Mouse (Mus musculus): Measurements from ENCODE around the gene Nr1d1. TPM values are rescaled to one million over a fixed set of nuclear protein-coding genes. Genes with fewer than 3 reads are reported as not detected.

Nr1d1 gene
- total and polyA plus RNA-seq, 2 experiments from 2014 or later: 10.7 to 21.0 TPM

GRCm38 (mm10) chr11:98765421-98766309, 9.5 kb downstream of the Nr1d1 start:
- no peaks in the 10 kb centered on the region for H3K27me3 ChIP-seq (ENCODE audit: control insufficient read depth, insufficient read depth, low read length)
- peak overlapping the region; percentile 26 for H3K9ac ChIP-seq (replicated peaks; ENCODE audit: low read depth, low read length)
- H3K9me3 ChIP-seq (replicated peaks; ENCODE audit: control insufficient read depth, low read length): no peaks in the 10 kb centered on the region
- no peak overlapping the region for H3K4me2 ChIP-seq (ENCODE audit: low read depth, low read length)
- ATAC-seq (ENCODE audit: insufficient read depth, low read depth) (peak; percentile 21; the same call in 1 of the 2 replicates), DNase-seq (ENCODE audit: low spot score) (peak; percentile 70)
- 26% methylated on average over 8 of the region's 9 CpGs for WGBS
- H3K4me1 ChIP-seq (ENCODE audit: control insufficient read depth, insufficient read depth): peaks cover 52% of the 10 kb centered on the region
- no peak overlapping the region for H3K4me3 ChIP-seq (ENCODE audit: low read depth, low read length)
- TF ChIP-seq EP300 (IDR thresholded peaks at IDR 0.05; ENCODE audit: low read depth) (no peak), CTCF (IDR thresholded peaks at IDR 0.05; ENCODE audit: low read depth) (no peak)
- H3K27ac ChIP-seq (ENCODE audit: low read depth): peak overlapping the region; percentile 77
- peaks cover 70% of the 10 kb centered on the region for H3K36me3 ChIP-seq (replicated peaks; ENCODE audit: control insufficient read depth, insufficient read depth, low read length)

- Histone ChIP-seq H3K4me2 (ENCODE audit: low read depth, low read length) (no peak overlapping the region), H3K4me1 (ENCODE audit: control insufficient read depth, insufficient read depth) (peaks cover 43% of the 10 kb centered on the region), H3K27me3 (ENCODE audit: control insufficient read depth, insufficient read depth, low read length) (no peaks in the 10 kb centered on the region), H3K27ac (ENCODE audit: low read depth) (peak overlapping the region; percentile 77), H3K36me3 (replicated peaks; ENCODE audit: control insufficient read depth, insufficient read depth, low read length) (peaks cover 69% of the 10 kb centered on the region), H3K9ac (replicated peaks; ENCODE audit: low read depth, low read length) (no peak overlapping the region), H3K9me3 (replicated peaks; ENCODE audit: control insufficient read depth, low read length) (no peaks in the 10 kb centered on the region), H3K4me3 (ENCODE audit: low read depth, low read length) (no peak overlapping the region)
- DNase-seq (ENCODE audit: low spot score): no peak
- ATAC-seq (ENCODE audit: insufficient read depth, low read depth): no peak
- TF ChIP-seq EP300 (IDR thresholded peaks at IDR 0.05; ENCODE audit: low read depth): no peak
- TF ChIP-seq CTCF (IDR thresholded peaks at IDR 0.05; ENCODE audit: low read depth): no peak
These were observed 10.4 kb downstream of the Nr1d1 start for GRCm38 (mm10) chr11:98764746-98765145.

GRCm38 (mm10) chr11:98764091-98764490, 11.0 kb downstream of the Nr1d1 start:
- no peak overlapping the region for H3K4me2 ChIP-seq (ENCODE audit: low read depth, low read length)
- DNase-seq (ENCODE audit: low spot score) (no peak), ATAC-seq (ENCODE audit: insufficient read depth, low read depth) (no peak)
- H3K36me3 ChIP-seq (replicated peaks; ENCODE audit: control insufficient read depth, insufficient read depth, low read length): peaks cover 63% of the 10 kb centered on the region
- H3K27ac ChIP-seq (ENCODE audit: low read depth): no peak overlapping the region
- H3K4me3 ChIP-seq (ENCODE audit: low read depth, low read length): no peak overlapping the region
- peaks cover 40% of the 10 kb centered on the region for H3K4me1 ChIP-seq (ENCODE audit: control insufficient read depth, insufficient read depth)
- no peaks in the 10 kb centered on the region for H3K9me3 ChIP-seq (replicated peaks; ENCODE audit: control insufficient read depth, low read length)
- H3K27me3 ChIP-seq (ENCODE audit: control insufficient read depth, insufficient read depth, low read length): no peaks in the 10 kb centered on the region
- 80% methylated on average over 18 of the region's 18 CpGs for WGBS
- H3K9ac ChIP-seq (replicated peaks; ENCODE audit: low read depth, low read length): no peak overlapping the region
- TF ChIP-seq CTCF (IDR thresholded peaks at IDR 0.05; ENCODE audit: low read depth) (no peak), EP300 (IDR thresholded peaks at IDR 0.05; ENCODE audit: low read depth) (no peak)

- H3K9me3 ChIP-seq (replicated peaks; ENCODE audit: control insufficient read depth, low read length): no peaks in the 10 kb centered on the region
- no peaks in the 10 kb centered on the region for H3K27me3 ChIP-seq (ENCODE audit: control insufficient read depth, insufficient read depth, low read length)
- H3K27ac ChIP-seq (ENCODE audit: low read depth): 0 out of 2 replicates have a peak overlapping the region, but pooled peaks have one; percentile 20
- TF ChIP-seq EP300 (IDR thresholded peaks at IDR 0.05; ENCODE audit: low read depth) (no peak), CTCF (IDR thresholded peaks at IDR 0.05; ENCODE audit: low read depth) (no peak)
- H3K36me3 ChIP-seq (replicated peaks; ENCODE audit: control insufficient read depth, insufficient read depth, low read length): peaks cover 58% of the 10 kb centered on the region
- no peak for ATAC-seq (ENCODE audit: insufficient read depth, low read depth)
- DNase-seq (ENCODE audit: low spot score): no peak
- no peak overlapping the region for H3K9ac ChIP-seq (replicated peaks; ENCODE audit: low read depth, low read length)
- no peak overlapping the region for H3K4me3 ChIP-seq (ENCODE audit: low read depth, low read length)
- 86% methylated on average over 8 of the region's 8 CpGs for WGBS
- H3K4me2 ChIP-seq (ENCODE audit: low read depth, low read length): no peak overlapping the region
- peaks cover 34% of the 10 kb centered on the region for H3K4me1 ChIP-seq (ENCODE audit: control insufficient read depth, insufficient read depth)
These were observed 11.7 kb downstream of the Nr1d1 start for GRCm38 (mm10) chr11:98763502-98763861.

- ATAC-seq (ENCODE audit: insufficient read depth, low read depth) (no peak), DNase-seq (ENCODE audit: low spot score) (no peak)
- H3K4me2 ChIP-seq (ENCODE audit: low read depth, low read length): no peak overlapping the region
- H3K9me3 ChIP-seq (replicated peaks; ENCODE audit: control insufficient read depth, low read length): no peaks in the 10 kb centered on the region
- H3K9ac ChIP-seq (replicated peaks; ENCODE audit: low read depth, low read length): no peak overlapping the region
- TF ChIP-seq EP300 (IDR thresholded peaks at IDR 0.05; ENCODE audit: low read depth) (no peak), CTCF (IDR thresholded peaks at IDR 0.05; ENCODE audit: low read depth) (peak; percentile 53)
- WGBS: 56% methylated on average over 17 of the region's 17 CpGs
- H3K4me3 ChIP-seq (ENCODE audit: low read depth, low read length): no peak overlapping the region
- H3K4me1 ChIP-seq (ENCODE audit: control insufficient read depth, insufficient read depth): peaks cover 28% of the 10 kb centered on the region
- no peaks in the 10 kb centered on the region for H3K27me3 ChIP-seq (ENCODE audit: control insufficient read depth, insufficient read depth, low read length)
- H3K36me3 ChIP-seq (replicated peaks; ENCODE audit: control insufficient read depth, insufficient read depth, low read length): peaks cover 57% of the 10 kb centered on the region
- peak overlapping the region; percentile 43 for H3K27ac ChIP-seq (ENCODE audit: low read depth)
These were observed 12.2 kb downstream of the Nr1d1 start for GRCm38 (mm10) chr11:98762756-98763501.

Measured in heart, postnatal 0 days (tissue).